In the genomic region with DNA sequence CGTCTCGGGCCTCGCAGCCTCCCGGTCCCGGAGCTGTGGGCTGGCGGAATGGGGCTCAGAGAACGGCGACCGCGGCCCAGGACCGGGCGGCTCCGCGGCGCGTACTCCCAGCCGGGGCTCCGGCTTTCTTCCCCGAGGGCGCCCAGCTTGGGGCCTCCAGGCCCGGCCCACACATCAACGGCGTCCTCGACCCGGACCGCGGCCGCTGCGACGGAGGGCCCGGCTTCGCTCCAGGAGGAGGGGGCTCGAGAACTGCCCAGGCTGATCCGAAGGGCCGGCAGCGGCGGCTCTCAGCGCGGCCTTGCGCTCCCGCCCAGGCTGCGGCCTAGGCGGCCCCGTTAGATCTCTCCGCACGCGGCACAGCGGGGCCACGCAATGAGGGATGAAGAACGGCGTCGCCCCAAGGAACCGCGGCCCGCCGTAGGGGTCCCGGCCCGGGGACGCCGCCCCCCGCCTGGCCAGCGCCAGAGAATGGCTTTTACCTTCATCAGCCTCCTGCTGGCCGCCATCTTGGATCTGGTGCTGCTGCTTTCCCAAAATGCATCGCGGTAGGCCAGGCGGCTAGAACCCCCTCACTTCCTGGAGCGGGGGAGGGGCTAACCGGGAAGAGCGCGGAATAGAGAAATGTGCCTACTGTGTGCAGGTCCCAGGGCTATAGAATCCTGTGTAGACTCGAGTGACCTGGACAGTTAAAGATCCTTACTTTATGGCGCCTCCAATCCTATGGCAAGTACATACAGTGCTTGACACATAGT, we compare ENCODE assay signal across 8 mouse cellular contexts. TPM values are rescaled to one million over a fixed set of nuclear protein-coding genes. Genes with fewer than 3 reads are reported as not detected.
A peak's percentile ranks its signal among the peaks of the same experiment; 100 is the strongest.
DNase-seq lines count a peak whose midpoint lies in the region; ATAC-seq and TF ChIP-seq lines count a peak whose summit lies in the region.

No protein-coding gene starts in this region.

- H3K9ac ChIP-seq in CH12.LX (ENCODE audit: insufficient read depth, low read depth) = peak overlapping the region; percentile 100
- H3K9ac ChIP-seq in forebrain, embryonic 11.5 days (ENCODE audit: low read length) = peak overlapping the region; percentile 99
- peak overlapping the region; percentile 100 for H3K9ac ChIP-seq in heart, embryonic 16.5 days (ENCODE audit: low read length)
- H3K9ac ChIP-seq in liver, embryonic 14.5 days (replicated peaks) = peak overlapping the region; percentile 99
- peak overlapping the region; percentile 100 for H3K9ac ChIP-seq in neural tube, embryonic 11.5 days (ENCODE audit: low read length)
- H3K9ac ChIP-seq in stomach, embryonic 16.5 days (ENCODE audit: low read length) = peak overlapping the region; percentile 99

- TF ChIP-seq EP300 in CH12.LX (IDR thresholded peaks at IDR 0.05; ENCODE audit: low read length) = no peak
- no peak for TF ChIP-seq EP300 in liver, embryonic 14.5 days (IDR thresholded peaks at IDR 0.05; ENCODE audit: low read depth)

- no peak for TF ChIP-seq CTCF in CH12.LX (conservative IDR thresholded peaks at IDR 0.05 in 1 of 2, IDR thresholded peaks at IDR 0.05 in 1 of 2; ENCODE audit: low read depth in 2 of 2, low read length in 2 of 2)
- no peak for TF ChIP-seq CTCF in liver, embryonic 14.5 days (IDR thresholded peaks at IDR 0.05; ENCODE audit: low read depth)

- peaks cover 0 to 25% of the 10 kb centered on the region in 2 experiments for H3K36me3 ChIP-seq in CH12.LX (replicated peaks in 1 of 2; ENCODE audit: control insufficient read depth in 1 of 2, insufficient read depth in 1 of 2, low read length in 1 of 2)
- H3K36me3 ChIP-seq in forebrain, embryonic 11.5 days (ENCODE audit: control insufficient read depth, insufficient read depth, low read length) = no peaks in the 10 kb centered on the region
- no peaks in the 10 kb centered on the region for H3K36me3 ChIP-seq in heart, embryonic 16.5 days (ENCODE audit: control insufficient read depth, insufficient read depth)
- H3K36me3 ChIP-seq in liver, embryonic 14.5 days (replicated peaks; ENCODE audit: control insufficient read depth, insufficient read depth, low read depth) = no peaks in the 10 kb centered on the region
- no peaks in the 10 kb centered on the region for H3K36me3 ChIP-seq in neural tube, embryonic 11.5 days (ENCODE audit: control insufficient read depth, insufficient read depth, low read length)
- no peaks in the 10 kb centered on the region for H3K36me3 ChIP-seq in stomach, embryonic 16.5 days (ENCODE audit: control insufficient read depth, insufficient read depth, low read length)

- peak; percentile 96 for TF ChIP-seq POLR2A in CH12.LX (IDR thresholded peaks at IDR 0.05; ENCODE audit: low read depth, low read length)

- peaks cover 2 to 39% of the 10 kb centered on the region in 2 experiments; a peak in 3 of 4 replicates for H3K4me1 ChIP-seq in CH12.LX (ENCODE audit: control insufficient read depth in 1 of 2, insufficient read depth in 2 of 2)
- peaks cover 5% of the 10 kb centered on the region; the same call in 1 of the 2 replicates for H3K4me1 ChIP-seq in forebrain, embryonic 11.5 days (replicated peaks; ENCODE audit: control insufficient read depth, insufficient read depth, low read length)
- peaks cover 17% of the 10 kb centered on the region for H3K4me1 ChIP-seq in heart, embryonic 16.5 days (ENCODE audit: control insufficient read depth, insufficient read depth, low read length)
- H3K4me1 ChIP-seq in liver, embryonic 14.5 days (replicated peaks; ENCODE audit: control insufficient read depth in 2 of 2, insufficient read depth in 2 of 2, low read length in 1 of 2) = peaks cover 11 to 15% of the 10 kb centered on the region in 2 experiments
- peaks cover 13% of the 10 kb centered on the region for H3K4me1 ChIP-seq in neural tube, embryonic 11.5 days (ENCODE audit: control insufficient read depth, insufficient read depth, low read length)
- H3K4me1 ChIP-seq in stomach, embryonic 16.5 days (ENCODE audit: control insufficient read depth, insufficient read depth, low read length) = peaks cover 12% of the 10 kb centered on the region

- H3K27ac ChIP-seq in CH12.LX (ENCODE audit: insufficient read depth, low read depth) = peak overlapping the region; percentile 78
- peak overlapping the region; percentile 9; the same call in 1 of the 2 replicates for H3K27ac ChIP-seq in forebrain, embryonic 11.5 days (ENCODE audit: low read depth, low read length)
- H3K27ac ChIP-seq in heart, embryonic 16.5 days (ENCODE audit: low read length) = peak overlapping the region; percentile 84
- peak overlapping the region; percentile 68 for H3K27ac ChIP-seq in liver, embryonic 14.5 days
- H3K27ac ChIP-seq in neural tube, embryonic 11.5 days (ENCODE audit: low read depth, low read length) = peak overlapping the region; percentile 64; the same call in 1 of the 2 replicates
- peak overlapping the region; percentile 82 for H3K27ac ChIP-seq in stomach, embryonic 16.5 days (ENCODE audit: low read length)

- ATAC-seq in forebrain, embryonic 11.5 days (replicated peaks; ENCODE audit: low FRiP score) = peak; percentile 88
- ATAC-seq in heart, embryonic 16.5 days (replicated peaks; ENCODE audit: extremely low read depth, insufficient read depth, low FRiP score) = peak; percentile 85
- ATAC-seq in liver, embryonic 14.5 days (ENCODE audit: insufficient read depth) = peak; percentile 86
- peak; percentile 90 for ATAC-seq in neural tube, embryonic 11.5 days (ENCODE audit: insufficient read depth, low FRiP score, low TSS enrichment)
- peak; percentile 91 for ATAC-seq in stomach, embryonic 16.5 days (ENCODE audit: insufficient read depth, low FRiP score)

- in situ Hi-C loops in CH12.LX (cut with MboI; ENCODE audit: low pct_ligation_motif_present, low pct_unique_long_range_greater_than_20kb, low sequenced_read_pairs) = loop anchor here (5.0 to 10.0 kb wide), 2 partner anchors 69 to 334 kb away; a partner anchor contains a TSS

- DNase-seq in CH12.LX (ENCODE audit: extremely low read depth) = peak; percentile 92
- DNase-seq in c-Kit-positive CD71-positive TER-119-negative erythroid progenitor cells, embryonic 14.5 days (ENCODE audit: low read depth) = peak; percentile 81
- DNase-seq in forebrain, embryonic 11.5 days (ENCODE audit: low spot score) = peak; percentile 91
- DNase-seq in kidney, postnatal 36 days = peak; percentile 83 to 92
- peak; percentile 73 to 76 (median 74) for DNase-seq in liver, embryonic 14.5 days (ENCODE audit: low read depth in 3 of 3, low spot score in 3 of 3)
- peak; percentile 87 for DNase-seq in neural tube, embryonic 11.5 days (ENCODE audit: low spot score)

- peaks cover 1% of the 10 kb centered on the region for H3K27me3 ChIP-seq in CH12.LX (replicated peaks)
- no peaks in the 10 kb centered on the region for H3K27me3 ChIP-seq in forebrain, embryonic 11.5 days (ENCODE audit: control insufficient read depth, insufficient read depth, low read length)
- no peaks in the 10 kb centered on the region for H3K27me3 ChIP-seq in heart, embryonic 16.5 days (ENCODE audit: control insufficient read depth, insufficient read depth, low read length)
- H3K27me3 ChIP-seq in liver, embryonic 14.5 days (ENCODE audit: control insufficient read depth, insufficient read depth, low read length) = no peaks in the 10 kb centered on the region
- no peaks in the 10 kb centered on the region for H3K27me3 ChIP-seq in neural tube, embryonic 11.5 days (ENCODE audit: control insufficient read depth, insufficient read depth, low read length)
- no peaks in the 10 kb centered on the region for H3K27me3 ChIP-seq in stomach, embryonic 16.5 days (ENCODE audit: control insufficient read depth, insufficient read depth, low read length)

- H3K4me2 ChIP-seq in CH12.LX (ENCODE audit: insufficient read depth, low read depth, poor library complexity, severe bottlenecking) = no peak overlapping the region
- peak overlapping the region; percentile 84 for H3K4me2 ChIP-seq in forebrain, embryonic 11.5 days (ENCODE audit: low read depth, low read length, severe bottlenecking)
- H3K4me2 ChIP-seq in heart, embryonic 16.5 days (ENCODE audit: low read depth, low read length) = peak overlapping the region; percentile 91
- H3K4me2 ChIP-seq in liver, embryonic 14.5 days (ENCODE audit: low read depth) = peak overlapping the region; percentile 84
- H3K4me2 ChIP-seq in neural tube, embryonic 11.5 days (ENCODE audit: low read depth) = peak overlapping the region; percentile 82
- peak overlapping the region; percentile 84 for H3K4me2 ChIP-seq in stomach, embryonic 16.5 days (ENCODE audit: low read depth, low read length)

- WGBS in forebrain, embryonic 11.5 days = under 1% methylated on average over 71 of the region's 72 CpGs
- under 1% methylated on average over 72 of the region's 72 CpGs for WGBS in heart, embryonic 16.5 days
- under 1% methylated on average over 71 of the region's 72 CpGs for WGBS in liver, embryonic 14.5 days (ENCODE audit: insufficient replicate concordance)
- WGBS in neural tube, embryonic 11.5 days = under 1% methylated on average over 72 of the region's 72 CpGs
- WGBS in stomach, embryonic 16.5 days = under 1% methylated on average over 71 of the region's 72 CpGs

- peak overlapping the region; percentile 94 to 97 (median 94) for H3K4me3 ChIP-seq in CH12.LX (replicated peaks in 1 of 3; ENCODE audit: low read depth in 2 of 3, low read length in 2 of 3, poor library complexity in 1 of 3)
- peak overlapping the region; percentile 100 for H3K4me3 ChIP-seq in forebrain, embryonic 11.5 days (ENCODE audit: low read depth, low read length)
- peak overlapping the region; percentile 99 for H3K4me3 ChIP-seq in heart, embryonic 16.5 days (ENCODE audit: low read length)
- H3K4me3 ChIP-seq in liver, embryonic 14.5 days (ENCODE audit: insufficient read depth in 1 of 2, low read depth in 2 of 2, low read length in 2 of 2) = peak overlapping the region; percentile 96 to 99
- peak overlapping the region; percentile 100 for H3K4me3 ChIP-seq in neural tube, embryonic 11.5 days (ENCODE audit: low read depth, low read length)
- peak overlapping the region; percentile 82 for H3K4me3 ChIP-seq in stomach, embryonic 16.5 days (replicated peaks; ENCODE audit: low read length)

- no peaks in the 10 kb centered on the region for H3K9me3 ChIP-seq in CH12.LX (replicated peaks; ENCODE audit: low read length)
- H3K9me3 ChIP-seq in forebrain, embryonic 11.5 days (ENCODE audit: control insufficient read depth, low read length) = no peaks in the 10 kb centered on the region
- H3K9me3 ChIP-seq in heart, embryonic 16.5 days (replicated peaks; ENCODE audit: control insufficient read depth, low read length) = no peaks in the 10 kb centered on the region
- H3K9me3 ChIP-seq in liver, embryonic 14.5 days (ENCODE audit: control insufficient read depth, low read length) = no peaks in the 10 kb centered on the region
- no peaks in the 10 kb centered on the region for H3K9me3 ChIP-seq in neural tube, embryonic 11.5 days (ENCODE audit: control insufficient read depth, low read length)
- H3K9me3 ChIP-seq in stomach, embryonic 16.5 days (replicated peaks; ENCODE audit: control insufficient read depth, low read length) = no peaks in the 10 kb centered on the region

- peaks cover 50% of the 10 kb centered on the region for H3K79me2 ChIP-seq in CH12.LX (replicated peaks; ENCODE audit: control insufficient read depth, extremely low read depth, insufficient read depth, poor library complexity, severe bottlenecking)

- no peak for TF ChIP-seq RAD21 in CH12.LX (IDR thresholded peaks at IDR 0.05; ENCODE audit: low read depth, low read length)

- dilution Hi-C loops in CH12.LX (cut with MboI; ENCODE audit: extremely low pct_ligation_motif_present, extremely low pct_unique_long_range_greater_than_20kb, low sequenced_read_pairs) = no loop called here

RNA-seq across cellular contexts. Expression of a gene that starts 1.3 kb away (rescaled TPM):
- total RNA-seq in CH12.LX (2012; rRNA removed) (156 and 229 TPM in 2 replicates), CH12.LX (2014; rRNA removed) (302 and 354 TPM in 2 replicates)
- polyA plus RNA-seq in CH12.LX (2012; ENCODE audit: insufficient read length, low read depth) = 377 and 386 TPM in 2 replicates
- polyA plus RNA-seq in forebrain, embryonic 11.5 days (2014; fragmentation: Nextera tagmentation; extraction: Ambion mirVana) = 379 and 399 TPM in 2 replicates
- 268 and 284 TPM in 2 replicates for polyA plus RNA-seq in heart, embryonic 16.5 days (2015; fragmentation: Nextera tagmentation; extraction: Ambion mirVana)
- polyA plus RNA-seq in liver, embryonic 14.5 days (2012; rRNA removed) = 34.6 and 65.1 TPM in 2 replicates
- 208 and 218 TPM in 2 replicates for polyA plus RNA-seq in liver, embryonic 14.5 days (2014; fragmentation: Nextera tagmentation; extraction: Ambion mirVana)
- polyA plus RNA-seq in neural tube, embryonic 11.5 days (2014; fragmentation: Nextera tagmentation; extraction: Ambion mirVana) = 397 and 405 TPM in 2 replicates
- 320 and 331 TPM in 2 replicates for polyA plus RNA-seq in stomach, embryonic 16.5 days (2015; fragmentation: Nextera tagmentation; extraction: Ambion mirVana)

RNA-seq across cellular contexts. Expression of a gene that starts 7.3 kb away (rescaled TPM):
- total RNA-seq in CH12.LX (2012; rRNA removed) (0.21 and 0.34 TPM in 2 replicates), CH12.LX (2014; rRNA removed) (0.09 TPM in 1 of 2 replicates, not detected in the other)
- 0.06 and 0.08 TPM in 2 replicates for polyA plus RNA-seq in CH12.LX (2012; ENCODE audit: insufficient read length, low read depth)
- polyA plus RNA-seq in forebrain, embryonic 11.5 days (2014; fragmentation: Nextera tagmentation; extraction: Ambion mirVana) = 1.6 and 1.9 TPM in 2 replicates
- polyA plus RNA-seq in heart, embryonic 16.5 days (2015; fragmentation: Nextera tagmentation; extraction: Ambion mirVana) = 0.17 and 0.34 TPM in 2 replicates
- 0.01 and 0.03 TPM in 2 replicates for polyA plus RNA-seq in liver, embryonic 14.5 days (2012; rRNA removed)
- 0.05 and 0.06 TPM in 2 replicates for polyA plus RNA-seq in liver, embryonic 14.5 days (2014; fragmentation: Nextera tagmentation; extraction: Ambion mirVana)
- 1.1 TPM in 2 replicates for polyA plus RNA-seq in neural tube, embryonic 11.5 days (2014; fragmentation: Nextera tagmentation; extraction: Ambion mirVana)
- 0.44 and 0.57 TPM in 2 replicates for polyA plus RNA-seq in stomach, embryonic 16.5 days (2015; fragmentation: Nextera tagmentation; extraction: Ambion mirVana)

RNA-seq across cellular contexts. Expression of a gene that starts 32.2 kb away (rescaled TPM):
- total RNA-seq in CH12.LX (2012; rRNA removed) (7.5 and 9.6 TPM in 2 replicates), CH12.LX (2014; rRNA removed) (4.5 and 6.2 TPM in 2 replicates)
- polyA plus RNA-seq in CH12.LX (2012; ENCODE audit: insufficient read length, low read depth) = 6.3 and 8.1 TPM in 2 replicates
- polyA plus RNA-seq in forebrain, embryonic 11.5 days (2014; fragmentation: Nextera tagmentation; extraction: Ambion mirVana) = 10.7 and 11.3 TPM in 2 replicates
- 4.0 and 5.0 TPM in 2 replicates for polyA plus RNA-seq in heart, embryonic 16.5 days (2015; fragmentation: Nextera tagmentation; extraction: Ambion mirVana)
- 2.0 and 2.2 TPM in 2 replicates for polyA plus RNA-seq in liver, embryonic 14.5 days (2012; rRNA removed)
- polyA plus RNA-seq in liver, embryonic 14.5 days (2014; fragmentation: Nextera tagmentation; extraction: Ambion mirVana) = 2.0 TPM in 2 replicates
- 10.0 and 11.2 TPM in 2 replicates for polyA plus RNA-seq in neural tube, embryonic 11.5 days (2014; fragmentation: Nextera tagmentation; extraction: Ambion mirVana)
- polyA plus RNA-seq in stomach, embryonic 16.5 days (2015; fragmentation: Nextera tagmentation; extraction: Ambion mirVana) = 4.5 and 4.9 TPM in 2 replicates

RNA-seq across cellular contexts. Expression of a gene that starts 54.1 kb away (rescaled TPM):
- 4.4 and 6.4 TPM in 2 replicates for total RNA-seq in CH12.LX (2012; rRNA removed)
- total RNA-seq in CH12.LX (2014; rRNA removed) = 7.5 and 8.9 TPM in 2 replicates
- 7.7 and 9.7 TPM in 2 replicates for polyA plus RNA-seq in CH12.LX (2012; ENCODE audit: insufficient read length, low read depth)
- polyA plus RNA-seq in forebrain, embryonic 11.5 days (2014; fragmentation: Nextera tagmentation; extraction: Ambion mirVana) = 0.61 and 0.97 TPM in 2 replicates
- 0.22 and 0.76 TPM in 2 replicates for polyA plus RNA-seq in heart, embryonic 16.5 days (2015; fragmentation: Nextera tagmentation; extraction: Ambion mirVana)
- 0.92 and 1.0 TPM in 2 replicates for polyA plus RNA-seq in liver, embryonic 14.5 days (2012; rRNA removed)
- polyA plus RNA-seq in liver, embryonic 14.5 days (2014; fragmentation: Nextera tagmentation; extraction: Ambion mirVana) = 0.37 and 0.51 TPM in 2 replicates
- polyA plus RNA-seq in neural tube, embryonic 11.5 days (2014; fragmentation: Nextera tagmentation; extraction: Ambion mirVana) = 0.97 and 1.2 TPM in 2 replicates
- 1.6 TPM in 2 replicates for polyA plus RNA-seq in stomach, embryonic 16.5 days (2015; fragmentation: Nextera tagmentation; extraction: Ambion mirVana)

RNA-seq across cellular contexts. Expression of a gene that starts 56.7 kb away (rescaled TPM):
- total RNA-seq in CH12.LX (2012; rRNA removed) (68.0 and 70.9 TPM in 2 replicates), CH12.LX (2014; rRNA removed) (48.9 and 54.3 TPM in 2 replicates)
- polyA plus RNA-seq in CH12.LX (2012; ENCODE audit: insufficient read length, low read depth) = 63.4 and 65.3 TPM in 2 replicates
- 5.7 and 6.0 TPM in 2 replicates for polyA plus RNA-seq in forebrain, embryonic 11.5 days (2014; fragmentation: Nextera tagmentation; extraction: Ambion mirVana)
- polyA plus RNA-seq in heart, embryonic 16.5 days (2015; fragmentation: Nextera tagmentation; extraction: Ambion mirVana) = 4.1 and 6.5 TPM in 2 replicates
- 10.2 and 10.8 TPM in 2 replicates for polyA plus RNA-seq in liver, embryonic 14.5 days (2012; rRNA removed)
- 7.9 and 9.6 TPM in 2 replicates for polyA plus RNA-seq in liver, embryonic 14.5 days (2014; fragmentation: Nextera tagmentation; extraction: Ambion mirVana)
- polyA plus RNA-seq in neural tube, embryonic 11.5 days (2014; fragmentation: Nextera tagmentation; extraction: Ambion mirVana) = 12.2 and 12.5 TPM in 2 replicates
- 15.9 and 20.2 TPM in 2 replicates for polyA plus RNA-seq in stomach, embryonic 16.5 days (2015; fragmentation: Nextera tagmentation; extraction: Ambion mirVana)

Comparison
In these comparisons a context has a peak if more than half of its experiments do, and no peak if none do; other contexts are left out.
1. Peak in every context shown above with its lines: DNase-seq, ATAC-seq, H3K4me3 ChIP-seq and H3K27ac ChIP-seq.
2. H3K27ac ChIP-seq: peak in every context shown above with its lines; median percentile 84 in heart, embryonic 16.5 days; 82 in stomach, embryonic 16.5 days; 78 in CH12.LX; 68 in liver, embryonic 14.5 days; 64 in neural tube, embryonic 11.5 days; 9 in forebrain, embryonic 11.5 days.